Mouse (Mus musculus) heart, postnatal 36 days (tissue): Measurements from ENCODE around the gene Atp1b1. TPM values are rescaled to one million over a fixed set of nuclear protein-coding genes. Genes with fewer than 3 reads are reported as not detected.

Experiments used
- DNase-seq, 2 experiments: peaks; one replicate each; pipeline ENCODE4 v3.0.0; 2021 to 2022
- intact Hi-C: fragments of 180-260 bp; cut with DNase I; formaldehyde crosslinking; loops from one replicate; pipeline ENCODE4 v1.15.1; 2025
- total RNA-seq, 2 experiments: library from RNA; stranded (reverse); gene quantifications; 2 replicates each; pipeline ENCODE4 v1.2.3; 2021

The Atp1b1 gene
- total RNA-seq, 2 experiments from 2014 or later, result 382 to 399 TPM

DNA sequence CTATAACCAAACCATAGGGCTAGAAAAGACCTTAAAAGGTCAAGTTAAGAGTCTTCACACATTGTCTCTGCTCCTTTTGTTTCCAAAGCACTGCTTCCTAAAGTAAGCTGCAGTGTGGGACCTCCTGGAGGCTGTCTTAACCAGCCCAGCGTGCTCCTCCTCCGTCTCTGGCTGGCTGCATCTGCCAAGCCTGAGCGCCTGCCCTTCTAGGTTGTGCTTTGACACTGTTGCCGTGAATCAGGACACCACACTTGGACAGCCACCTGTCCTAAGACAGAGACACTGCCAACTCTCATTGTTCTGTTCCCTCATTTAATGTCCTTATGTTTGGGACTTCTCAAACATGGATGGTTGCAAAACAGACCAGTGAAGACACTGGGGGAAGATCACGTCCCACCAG lies 51.6 kb downstream of the Atp1b1 start:
- intact Hi-C loops, result no loop called here
- no peak for DNase-seq

DNA sequence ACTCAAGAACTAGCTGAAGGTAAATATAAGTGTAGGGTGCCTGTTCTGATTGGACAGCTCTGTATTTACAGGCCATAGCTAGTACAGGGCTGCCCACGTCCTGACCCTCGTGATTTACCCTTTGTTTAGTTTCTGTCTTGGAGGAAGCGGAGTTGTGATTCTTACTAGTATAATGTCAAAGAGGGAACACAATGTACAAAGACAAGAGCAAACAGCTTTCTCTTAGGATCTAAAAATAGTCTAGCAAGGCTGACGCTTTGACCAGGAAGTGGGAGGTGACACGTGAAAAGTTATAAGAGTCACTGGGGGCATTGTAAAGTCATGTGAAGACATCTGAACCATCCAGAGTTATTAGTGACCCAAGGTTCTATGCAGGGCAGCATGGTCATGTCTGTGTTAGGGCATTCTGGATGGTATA lies 52.8 kb downstream of the Atp1b1 start:
- intact Hi-C loops, result no loop called here
- peak; percentile 7 to 37 for DNase-seq

DNA sequence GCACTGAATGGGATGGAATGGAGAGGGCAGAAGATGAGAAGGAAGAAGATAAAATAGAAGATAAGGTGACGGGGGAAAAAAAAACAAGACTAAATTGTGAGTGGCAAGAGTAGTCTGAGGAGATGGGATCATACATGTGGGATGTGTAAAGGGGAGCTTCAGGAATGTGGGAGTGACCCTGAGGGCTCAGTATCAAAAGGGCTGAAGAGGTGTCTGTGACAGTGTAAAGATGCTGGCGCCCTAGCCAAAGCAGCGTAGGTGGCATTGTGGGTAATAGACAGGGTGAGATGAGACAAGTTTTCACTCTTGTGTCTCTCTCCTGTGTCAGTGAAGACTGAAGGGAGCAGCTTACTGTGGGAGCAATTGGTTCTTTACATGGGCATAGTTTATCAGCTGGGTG lies 58.6 kb downstream of the Atp1b1 start:
- intact Hi-C loops, result no loop called here
- no peak for DNase-seq

DNA sequence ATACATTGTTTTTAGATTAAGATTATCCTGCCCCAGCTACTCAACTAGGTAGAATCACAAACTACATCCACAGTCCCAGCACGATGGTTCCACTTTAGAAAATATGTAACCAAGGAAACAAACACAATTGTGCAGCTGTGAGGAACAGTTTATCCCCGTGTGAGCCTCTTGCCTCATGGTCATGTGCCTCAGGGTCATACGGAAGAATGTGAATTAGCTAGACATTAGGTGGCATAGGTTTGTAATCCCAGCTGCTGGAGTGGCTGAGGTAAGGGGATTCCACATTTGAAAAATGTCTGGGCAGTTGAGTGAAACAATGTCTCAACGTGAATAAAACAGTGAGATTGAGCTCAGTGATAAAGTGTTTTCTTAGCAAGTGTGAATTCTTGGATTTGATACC lies 60.5 kb downstream of the Atp1b1 start:
- no peak for DNase-seq
- intact Hi-C loops, result no loop called here

DNA sequence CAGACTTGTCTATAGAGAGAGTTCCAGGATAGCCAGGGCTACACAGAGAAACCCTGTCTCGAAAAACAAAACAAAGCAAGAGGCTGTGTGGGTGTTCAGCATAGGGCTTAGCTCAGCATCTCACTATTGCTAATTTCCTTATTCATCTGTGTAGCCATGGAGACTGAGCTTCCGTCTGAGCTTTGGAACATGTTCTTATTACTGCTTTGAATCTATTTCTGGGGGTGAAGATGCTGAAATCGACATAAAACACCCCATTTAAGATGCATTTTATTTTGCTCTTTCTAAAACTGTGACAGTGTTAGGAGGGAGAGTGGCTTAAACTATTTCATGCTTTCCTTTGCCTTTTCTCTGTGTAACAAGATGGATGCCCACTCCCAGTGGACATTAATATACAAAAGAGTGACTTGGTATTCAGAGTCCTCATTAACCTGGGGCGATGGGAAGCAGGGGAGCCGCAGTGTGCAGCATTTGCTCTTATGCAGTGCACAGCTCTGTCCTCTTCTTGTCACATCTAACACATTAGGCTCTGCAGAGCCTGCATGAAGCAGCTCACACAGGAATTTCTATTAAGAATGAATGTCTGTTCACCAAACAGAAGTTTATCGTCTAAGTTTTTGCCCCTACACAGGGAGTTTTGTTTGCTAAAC lies 62.9 kb downstream of the Atp1b1 start:
- intact Hi-C loops, result no loop called here
- no peak for DNase-seq

DNA sequence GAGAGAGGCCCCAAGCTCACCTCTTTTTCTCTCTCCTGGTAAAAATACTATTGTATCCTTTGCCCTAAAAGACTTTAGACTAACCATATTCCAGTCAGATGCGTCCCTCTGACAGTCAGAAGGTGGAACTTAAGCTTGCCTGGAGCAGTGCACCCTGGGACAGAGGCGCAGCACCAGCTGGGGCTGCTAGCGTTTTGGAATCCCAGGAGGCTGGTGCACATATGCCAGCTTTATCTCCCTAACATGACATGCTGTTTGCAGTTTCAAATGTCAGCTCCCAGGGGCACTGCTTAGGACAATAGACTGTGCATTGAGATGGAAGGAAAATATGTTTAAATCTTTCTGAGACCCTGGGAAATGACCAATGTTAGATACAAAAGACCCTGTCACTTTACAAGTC lies 66.0 kb downstream of the Atp1b1 start:
- DNase-seq, result peak in 1 of 2 experiments; percentile 8
- intact Hi-C loops, result no loop called here

DNA sequence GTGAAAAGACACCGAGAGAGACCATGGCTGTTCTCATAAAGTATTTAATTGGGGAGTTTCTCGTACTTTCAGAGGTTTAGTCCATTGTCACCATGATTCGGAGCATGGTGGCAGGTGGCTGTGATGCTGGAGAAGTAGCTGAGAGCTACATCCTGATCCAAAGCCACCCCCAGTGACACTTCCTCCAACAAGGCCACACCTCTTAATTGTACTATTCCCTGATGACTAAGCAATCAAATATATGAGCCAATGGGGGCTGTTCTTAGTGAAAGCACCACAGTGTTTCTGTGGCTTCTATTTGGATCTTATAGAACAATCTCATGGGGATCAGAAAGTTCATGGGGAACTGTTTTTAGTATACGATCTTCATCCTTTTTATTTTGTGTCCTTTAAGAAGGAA lies 68.4 kb downstream of the Atp1b1 start:
- DNase-seq, result no peak
- intact Hi-C loops, result no loop called here

Other genes with a start within 250 kb of the Atp1b1 start
- 1 to 10 TPM; 7.1 to 8.7 TPM for gene Slc19a2, start 209.3 kb downstream of the Atp1b1 start, total RNA-seq
- 10 to 100 TPM in 1 of 2 experiments, 1 to 10 TPM in 1; 9.2 to 10.4 TPM for gene Ccdc181, start 182.8 kb downstream of the Atp1b1 start, total RNA-seq
- gene Nme7, start 154.2 kb downstream of the Atp1b1 start, total RNA-seq, result 1 to 10 TPM; 5.2 to 5.3 TPM
- 10 to 100 TPM; 24.5 to 24.6 TPM for gene Blzf1, start 150.9 kb downstream of the Atp1b1 start, total RNA-seq